Mouse (Mus musculus) liver, postnatal 0 days (tissue): ENCODE results near the gene Smap2. TPM values are rescaled to one million over a fixed set of nuclear protein-coding genes. Genes with fewer than 3 reads are reported as not detected.

Source experiments
- ATAC-seq: fragments of 200-750 bp; cut with Nextera tagmentation; 2 replicates; pipeline ENCODE4 v1.8.0; 2017; ENCODE audit warnings: mild to moderate bottlenecking, moderate library complexity
- DNase-seq: peaks from one replicate; pipeline ENCODE4 v3.0.0-alpha.2; 2016
- H3K27ac ChIP-seq: fragments of 300-500 bp; sonication (generic); 2 replicates; pipeline ENCODE4 v1.5.1; 2014; ENCODE audit warnings: antibody characterized with exemption, moderate library complexity, mild to moderate bottlenecking, low read depth
- H3K27me3 ChIP-seq: fragments of 300-500 bp; sonication (generic); 2 replicates; pipeline ENCODE4 v1.6.1; 2014; ENCODE audit warnings: low read length, control low read depth, mixed read lengths; ENCODE audit not compliant: insufficient read depth
- H3K36me3 ChIP-seq: fragments of 300-500 bp; sonication (generic); replicated peaks from 2 replicates; pipeline ENCODE4 v1.6.1; 2014; ENCODE audit warnings: mild to moderate bottlenecking, control low read depth, low read length, moderate library complexity, mixed read lengths; ENCODE audit not compliant: insufficient read depth
- H3K4me1 ChIP-seq: fragments of 300-500 bp; sonication (generic); 2 replicates; pipeline ENCODE4 v1.6.1; 2014; ENCODE audit warnings: antibody characterized with exemption, mild to moderate bottlenecking, control low read depth; ENCODE audit not compliant: insufficient read depth
- H3K4me2 ChIP-seq: fragments of 300-500 bp; sonication (generic); 2 replicates; pipeline ENCODE4 v1.6.1; 2014; ENCODE audit warnings: low read depth, mild to moderate bottlenecking, low read length, moderate library complexity, mixed read lengths
- H3K4me3 ChIP-seq: fragments of 300-500 bp; sonication (generic); 2 replicates; pipeline ENCODE4 v1.5.1; 2014; ENCODE audit warnings: low read depth, low read length
- H3K9ac ChIP-seq: fragments of 300-500 bp; sonication (generic); replicated peaks from 2 replicates; pipeline ENCODE4 v1.6.1; 2014; ENCODE audit warnings: mild to moderate bottlenecking, moderate library complexity
- H3K9me3 ChIP-seq: fragments of 300-500 bp; sonication (generic); 2 replicates; pipeline ENCODE4 v1.6.1; 2016; ENCODE audit warnings: mild to moderate bottlenecking, control low read depth, low read length, mixed read lengths
- CTCF ChIP-seq: sonication (generic); IDR thresholded peaks from 2 replicates; pipeline ENCODE4 v1.5.1; 2016; ENCODE audit warnings: antibody characterized with exemption, low read depth
- EP300 ChIP-seq: IDR thresholded peaks from 2 replicates; pipeline ENCODE4 v1.6.1; 2016; ENCODE audit warnings: antibody characterized with exemption, low read depth, mild to moderate bottlenecking
- WGBS: fragments of 180-500 bp; shearing (Covaris S2); extraction: QIAGEN DNeasy Blood & Tissue Kit; methylation state at CpG from one replicate; pipeline ENCODE4 v1.1.7; 2014; ENCODE audit not compliant: insufficient replicate concordance; 5-methylcytosine and 5-hydroxymethylcytosine counted together
- polyA plus RNA-seq: library from polyadenylated mRNA; unstranded; fragments of >200 nt; fragmentation: Nextera tagmentation; extraction: Ambion mirVana; gene quantifications from 2 replicates; pipeline ENCODE4 v1.2.1, GENCODE M21; 2015

Smap2 gene
- polyA plus RNA-seq, 1 experiment from 2014 or later, result 14.9 TPM

GRCm38 (mm10) chr4:121015268-121015659 lies 1.8 kb downstream of the Smap2 start:
- peak overlapping the region; percentile 97 for H3K4me3 ChIP-seq

GRCm38 (mm10) chr4:121014594-121015267 lies 2.3 kb downstream of the Smap2 start:
- TF ChIP-seq CTCF (no peak), EP300 (peak; percentile 95)
- Histone ChIP-seq H3K9me3 (no peaks in the 10 kb centered on the region), H3K9ac (peak overlapping the region; percentile 98)

More at GRCm38 (mm10) chr4:121015268-121015659, 1.8 kb downstream of the Smap2 start:
- no peak for ATAC-seq
- no peak for DNase-seq
- WGBS, result 45% methylated on average over 7 of the region's 7 CpGs
- peak overlapping the region; percentile 98 for H3K9ac ChIP-seq
- H3K9me3 ChIP-seq, result no peaks in the 10 kb centered on the region
- no peak for TF ChIP-seq CTCF
- no peak for TF ChIP-seq EP300
- H3K27me3 ChIP-seq, result no peaks in the 10 kb centered on the region
- peaks cover 43% of the 10 kb centered on the region for H3K4me1 ChIP-seq
- H3K36me3 ChIP-seq, result no peaks in the 10 kb centered on the region
- peak overlapping the region; percentile 96 for H3K27ac ChIP-seq
- peak overlapping the region; percentile 84 for H3K4me2 ChIP-seq

GRCm38 (mm10) chr4:121010770-121011549 lies 6.1 kb downstream of the Smap2 start:
- Histone ChIP-seq H3K4me1 (peaks cover 64% of the 10 kb centered on the region), H3K27ac (0 out of 2 replicates have a peak overlapping the region, but pooled peaks have one; percentile 18), H3K36me3 (no peaks in the 10 kb centered on the region), H3K4me2 (no peak overlapping the region), H3K27me3 (no peaks in the 10 kb centered on the region), H3K4me3 (no peak overlapping the region), H3K9me3 (no peaks in the 10 kb centered on the region), H3K9ac (no peak overlapping the region)
- no peak for ATAC-seq
- TF ChIP-seq EP300 (peak; percentile 54; the same call in 1 of the 2 replicates), CTCF (no peak)
- WGBS, result 59% methylated on average over 11 of the region's 11 CpGs
- DNase-seq, result no peak

More at GRCm38 (mm10) chr4:121014594-121015267, 2.3 kb downstream of the Smap2 start:
- H3K4me3 ChIP-seq, result peak overlapping the region; percentile 97
- peak overlapping the region; percentile 84 for H3K4me2 ChIP-seq
- peak; percentile 36 for DNase-seq
- H3K4me1 ChIP-seq, result peaks cover 45% of the 10 kb centered on the region
- peak overlapping the region; percentile 96 for H3K27ac ChIP-seq
- H3K27me3 ChIP-seq, result no peaks in the 10 kb centered on the region
- no peaks in the 10 kb centered on the region for H3K36me3 ChIP-seq
- peak; percentile 47 for ATAC-seq
- WGBS, result 15% methylated on average over 10 of the region's 10 CpGs

- TF ChIP-seq CTCF (no peak), EP300 (no peak)
Measured at GRCm38 (mm10) chr4:121009151-121009550, 7.9 kb downstream of the Smap2 start.

GRCm38 (mm10) chr4:121008071-121008745 lies 8.8 kb downstream of the Smap2 start:
- Histone ChIP-seq H3K27ac (no peak overlapping the region), H3K4me3 (no peak overlapping the region), H3K27me3 (no peaks in the 10 kb centered on the region), H3K9ac (no peak overlapping the region), H3K9me3 (no peaks in the 10 kb centered on the region), H3K36me3 (0 out of 2 replicates have a peak, but pooled peaks cover 4% of the 10 kb centered on the region), H3K4me1 (peaks cover 69% of the 10 kb centered on the region), H3K4me2 (no peak overlapping the region)
- no peak for TF ChIP-seq CTCF
- TF ChIP-seq EP300, result no peak
- ATAC-seq (no peak), DNase-seq (no peak)
- 49% methylated on average over 3 of the region's 3 CpGs for WGBS

More at GRCm38 (mm10) chr4:121009151-121009550, 7.9 kb downstream of the Smap2 start:
- Histone ChIP-seq H3K4me3 (no peak overlapping the region), H3K4me2 (no peak overlapping the region), H3K9me3 (no peaks in the 10 kb centered on the region), H3K27ac (peak overlapping the region; percentile 29; the same call in 1 of the 2 replicates), H3K9ac (no peak overlapping the region), H3K4me1 (peaks cover 71% of the 10 kb centered on the region), H3K27me3 (no peaks in the 10 kb centered on the region), H3K36me3 (0 out of 2 replicates have a peak, but pooled peaks cover 4% of the 10 kb centered on the region)
- DNase-seq (no peak), ATAC-seq (peak; percentile 49)
- 50% methylated on average over 5 of the region's 5 CpGs for WGBS

- Histone ChIP-seq H3K9me3 (no peaks in the 10 kb centered on the region), H3K4me2 (no peak overlapping the region), H3K9ac (no peak overlapping the region), H3K4me3 (no peak overlapping the region), H3K4me1 (peaks cover 76% of the 10 kb centered on the region), H3K27me3 (no peaks in the 10 kb centered on the region), H3K27ac (no peak overlapping the region), H3K36me3 (0 out of 2 replicates have a peak, but pooled peaks cover 4% of the 10 kb centered on the region)
- DNase-seq (no peak), ATAC-seq (no peak)
- TF ChIP-seq EP300 (no peak), CTCF (no peak)
Measured at GRCm38 (mm10) chr4:121007006-121007405, 10.0 kb downstream of the Smap2 start.
